Mouse (Mus musculus): Measurements from ENCODE around the gene Tcf7l2. TPM values are rescaled to one million over a fixed set of nuclear protein-coding genes. Genes with fewer than 3 reads are reported as not detected.

Gene Tcf7l2
- total RNA-seq, 1 experiment from 2014 or later: 15.3 TPM

- ATAC-seq (replicated peaks; ENCODE audit: insufficient number of reproducible peaks, low FRiP score, low TSS enrichment, poor library complexity, severe bottlenecking): no peak
Observed at GRCm38 (mm10) chr19:55912813-55913212, 171.2 kb downstream of the Tcf7l2 start.

- ATAC-seq (replicated peaks; ENCODE audit: insufficient number of reproducible peaks, low FRiP score, low TSS enrichment, poor library complexity, severe bottlenecking): no peak
Observed at GRCm38 (mm10) chr19:55913585-55913984, 172.0 kb downstream of the Tcf7l2 start.

GRCm38 (mm10) chr19:55914614-55915211, 173.1 kb downstream of the Tcf7l2 start:
- no peak for ATAC-seq (replicated peaks; ENCODE audit: insufficient number of reproducible peaks, low FRiP score, low TSS enrichment, poor library complexity, severe bottlenecking)

GRCm38 (mm10) chr19:55915506-55915905, 173.9 kb downstream of the Tcf7l2 start:
- ATAC-seq (replicated peaks; ENCODE audit: insufficient number of reproducible peaks, low FRiP score, low TSS enrichment, poor library complexity, severe bottlenecking): no peak

GRCm38 (mm10) chr19:55916211-55916610, 174.6 kb downstream of the Tcf7l2 start:
- ATAC-seq (replicated peaks; ENCODE audit: insufficient number of reproducible peaks, low FRiP score, low TSS enrichment, poor library complexity, severe bottlenecking): no peak

GRCm38 (mm10) chr19:55923789-55924426, 182.3 kb downstream of the Tcf7l2 start:
- no peak for ATAC-seq (replicated peaks; ENCODE audit: insufficient number of reproducible peaks, low FRiP score, low TSS enrichment, poor library complexity, severe bottlenecking)

- no peak for ATAC-seq (replicated peaks; ENCODE audit: insufficient number of reproducible peaks, low FRiP score, low TSS enrichment, poor library complexity, severe bottlenecking)
Observed at GRCm38 (mm10) chr19:55924800-55925199, 183.2 kb downstream of the Tcf7l2 start.

GRCm38 (mm10) chr19:55925425-55925803, 183.8 kb downstream of the Tcf7l2 start:
- no peak for ATAC-seq (replicated peaks; ENCODE audit: insufficient number of reproducible peaks, low FRiP score, low TSS enrichment, poor library complexity, severe bottlenecking)

GRCm38 (mm10) chr19:55925804-55926521, 184.3 kb downstream of the Tcf7l2 start:
- ATAC-seq (replicated peaks; ENCODE audit: insufficient number of reproducible peaks, low FRiP score, low TSS enrichment, poor library complexity, severe bottlenecking): no peak

GRCm38 (mm10) chr19:55926858-55927673, 185.4 kb downstream of the Tcf7l2 start:
- ATAC-seq (replicated peaks; ENCODE audit: insufficient number of reproducible peaks, low FRiP score, low TSS enrichment, poor library complexity, severe bottlenecking): no peak

GRCm38 (mm10) chr19:55927674-55928061, 186.0 kb downstream of the Tcf7l2 start:
- no peak for ATAC-seq (replicated peaks; ENCODE audit: insufficient number of reproducible peaks, low FRiP score, low TSS enrichment, poor library complexity, severe bottlenecking)

GRCm38 (mm10) chr19:55928674-55929073, 187.1 kb downstream of the Tcf7l2 start:
- no peak for ATAC-seq (replicated peaks; ENCODE audit: insufficient number of reproducible peaks, low FRiP score, low TSS enrichment, poor library complexity, severe bottlenecking)

GRCm38 (mm10) chr19:55931642-55932041, 190.0 kb downstream of the Tcf7l2 start:
- no peak for ATAC-seq (replicated peaks; ENCODE audit: insufficient number of reproducible peaks, low FRiP score, low TSS enrichment, poor library complexity, severe bottlenecking)

GRCm38 (mm10) chr19:55933947-55934729, 192.5 kb downstream of the Tcf7l2 start:
- ATAC-seq (replicated peaks; ENCODE audit: insufficient number of reproducible peaks, low FRiP score, low TSS enrichment, poor library complexity, severe bottlenecking): no peak

- ATAC-seq (replicated peaks; ENCODE audit: insufficient number of reproducible peaks, low FRiP score, low TSS enrichment, poor library complexity, severe bottlenecking): no peak
Observed at GRCm38 (mm10) chr19:55934730-55935003, 193.0 kb downstream of the Tcf7l2 start.

- no peak for ATAC-seq (replicated peaks; ENCODE audit: insufficient number of reproducible peaks, low FRiP score, low TSS enrichment, poor library complexity, severe bottlenecking)
Observed at GRCm38 (mm10) chr19:55937026-55937425, 195.4 kb downstream of the Tcf7l2 start.

GRCm38 (mm10) chr19:55938254-55939046, 196.8 kb downstream of the Tcf7l2 start:
- ATAC-seq (replicated peaks; ENCODE audit: insufficient number of reproducible peaks, low FRiP score, low TSS enrichment, poor library complexity, severe bottlenecking): no peak

GRCm38 (mm10) chr19:55939090-55939489, 197.5 kb downstream of the Tcf7l2 start:
- ATAC-seq (replicated peaks; ENCODE audit: insufficient number of reproducible peaks, low FRiP score, low TSS enrichment, poor library complexity, severe bottlenecking): no peak
